Mouse (Mus musculus) intestine, embryonic 14.5 days (tissue): ENCODE measurements at regions not wholly inside any gene's neighbourhood (a gene's known extent, or its start where the extent isn't known, plus 50 kb on each side); places are given as distances from the start of the nearest gene placed in this dataset.

ENCODE experiments used
- ATAC-seq: fragments of 200-750 bp; cut with Nextera tagmentation; replicated peaks from 2 replicates; pipeline ENCODE4 v1.8.0; 2017; ENCODE audit warnings: low read depth, moderate number of reproducible peaks, moderate TSS enrichment, moderate library complexity; ENCODE audit not compliant: low FRiP score, low TSS enrichment
- DNase-seq: peaks from one replicate; pipeline ENCODE4 v3.0.0-alpha.2; 2018; ENCODE audit warnings: low spot score
- H3K27ac ChIP-seq: fragments of 300-500 bp; sonication (generic); 2 replicates; pipeline ENCODE4 v1.5.1; 2014; ENCODE audit warnings: low read depth, mild to moderate bottlenecking, control low read depth
- H3K27me3 ChIP-seq: fragments of 300-500 bp; sonication (generic); replicated peaks from 2 replicates; pipeline ENCODE4 v1.6.1; 2014; ENCODE audit warnings: low read length, control low read depth; ENCODE audit not compliant: control insufficient read depth, insufficient read depth
- H3K36me3 ChIP-seq: fragments of 300-500 bp; sonication (generic); 2 replicates; pipeline ENCODE4 v1.6.1; 2014; ENCODE audit warnings: low read length, control low read depth; ENCODE audit not compliant: control insufficient read depth, insufficient read depth
- H3K4me1 ChIP-seq: fragments of 300-500 bp; sonication (generic); replicated peaks from 2 replicates; pipeline ENCODE4 v1.6.1; 2014; ENCODE audit warnings: low read length, control low read depth, mixed read lengths; ENCODE audit not compliant: control insufficient read depth, insufficient read depth
- H3K4me2 ChIP-seq: fragments of 300-500 bp; sonication (generic); 2 replicates; pipeline ENCODE4 v1.6.1; 2014; ENCODE audit warnings: low read length
- H3K4me3 ChIP-seq: fragments of 300-500 bp; sonication (generic); 2 replicates; pipeline ENCODE4 v1.5.1; 2014; ENCODE audit warnings: low read depth, low read length, control low read depth, mixed read lengths
- H3K9ac ChIP-seq: fragments of 300-500 bp; sonication (generic); 2 replicates; pipeline ENCODE4 v1.6.1; 2014; ENCODE audit warnings: mild to moderate bottlenecking, low read length
- H3K9me3 ChIP-seq: fragments of 300-500 bp; sonication (generic); 2 replicates; pipeline ENCODE4 v1.6.1; 2016; ENCODE audit warnings: low read length, control low read depth; ENCODE audit not compliant: control insufficient read depth
- WGBS: fragments of 180-500 bp; shearing (Covaris S2); extraction: QIAGEN DNeasy Blood & Tissue Kit; methylation state at CpG from one replicate; pipeline ENCODE4 v1.1.7; 2014; 5-methylcytosine and 5-hydroxymethylcytosine counted together

DNA sequence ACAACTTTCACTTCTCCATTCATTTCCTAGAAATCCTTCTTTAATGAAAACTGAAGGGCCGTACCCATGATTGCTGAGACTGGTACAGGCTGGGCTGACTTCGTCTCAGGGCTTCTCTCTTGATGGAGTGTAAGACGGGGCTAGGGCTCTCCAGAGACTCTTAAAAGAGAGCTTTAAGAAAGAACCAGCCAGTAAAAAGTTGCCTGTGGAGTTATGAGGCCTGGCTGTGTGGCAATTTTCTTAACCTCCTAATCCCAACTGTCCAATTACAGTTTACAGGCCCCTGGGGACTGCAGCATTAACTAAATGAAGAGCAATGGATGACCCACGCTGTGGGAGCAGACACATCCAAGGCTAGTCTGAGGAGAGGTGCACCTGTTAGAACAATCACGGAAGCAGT lies 177.1 kb upstream of the Prox1 start:
- Histone ChIP-seq H3K27me3 (no peaks in the 10 kb centered on the region), H3K9ac (no peak overlapping the region), H3K4me1 (no peaks in the 10 kb centered on the region), H3K9me3 (no peaks in the 10 kb centered on the region), H3K4me3 (no peak overlapping the region), H3K27ac (no peak overlapping the region), H3K36me3 (no peaks in the 10 kb centered on the region), H3K4me2 (no peak overlapping the region)
- WGBS: 69% methylated on average over 5 of the region's 5 CpGs
- no peak for ATAC-seq
- DNase-seq: no peak

GRCm38 (mm10) chr1:190340715-190341114 lies 170.2 kb upstream of the Prox1 start:
- Histone ChIP-seq H3K9ac (no peak overlapping the region), H3K9me3 (no peaks in the 10 kb centered on the region), H3K4me3 (no peak overlapping the region), H3K4me1 (no peaks in the 10 kb centered on the region), H3K36me3 (no peaks in the 10 kb centered on the region), H3K27ac (no peak overlapping the region), H3K27me3 (no peaks in the 10 kb centered on the region), H3K4me2 (no peak overlapping the region)
- WGBS: 78% methylated on average over 8 of the region's 8 CpGs
- no peak for DNase-seq
- ATAC-seq: no peak

- no peak overlapping the region for H3K4me2 ChIP-seq
- no peak overlapping the region for H3K4me3 ChIP-seq
- H3K9ac ChIP-seq: no peak overlapping the region
- no peak overlapping the region for H3K27ac ChIP-seq
- H3K27me3 ChIP-seq: no peaks in the 10 kb centered on the region
- no peaks in the 10 kb centered on the region for H3K9me3 ChIP-seq
- ATAC-seq (no peak), DNase-seq (no peak)
- no peaks in the 10 kb centered on the region for H3K36me3 ChIP-seq
- H3K4me1 ChIP-seq: no peaks in the 10 kb centered on the region
- 29% methylated on average over 2 of the region's 2 CpGs for WGBS
Observed at GRCm38 (mm10) chr1:190334471-190334870, 164.0 kb upstream of the Prox1 start.

DNA sequence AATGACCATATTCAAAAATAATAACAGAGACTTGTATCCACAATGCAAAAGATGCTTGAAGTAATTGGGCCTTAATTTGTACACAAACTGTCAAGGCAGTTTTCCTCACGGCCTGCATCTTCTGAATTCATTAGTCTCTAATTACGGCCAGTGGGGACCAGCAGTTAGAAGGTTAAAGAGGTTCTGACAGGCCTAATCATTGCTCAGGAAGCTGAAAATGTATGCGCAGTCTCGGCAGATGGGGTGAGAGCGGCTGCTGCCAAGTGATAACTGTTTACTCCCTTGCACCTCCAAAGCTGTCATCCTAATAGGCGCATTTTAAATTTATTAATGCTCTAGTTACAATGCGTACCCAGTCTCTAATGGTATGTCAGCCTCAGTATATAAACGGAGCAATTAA lies 163.5 kb upstream of the Prox1 start:
- Histone ChIP-seq H3K4me2 (no peak overlapping the region), H3K9me3 (no peaks in the 10 kb centered on the region), H3K4me1 (no peaks in the 10 kb centered on the region), H3K27ac (no peak overlapping the region), H3K9ac (no peak overlapping the region), H3K27me3 (no peaks in the 10 kb centered on the region), H3K4me3 (no peak overlapping the region), H3K36me3 (no peaks in the 10 kb centered on the region)
- WGBS: 54% methylated on average over 8 of the region's 8 CpGs
- DNase-seq (no peak), ATAC-seq (no peak)

GRCm38 (mm10) chr1:190332001-190332400 lies 161.5 kb upstream of the Prox1 start:
- DNase-seq (no peak), ATAC-seq (no peak)
- no peaks in the 10 kb centered on the region for H3K4me1 ChIP-seq
- H3K9me3 ChIP-seq: no peaks in the 10 kb centered on the region
- no peak overlapping the region for H3K9ac ChIP-seq
- no peak overlapping the region for H3K4me2 ChIP-seq
- no peaks in the 10 kb centered on the region for H3K27me3 ChIP-seq
- H3K27ac ChIP-seq: no peak overlapping the region
- H3K36me3 ChIP-seq: no peaks in the 10 kb centered on the region
- WGBS: 74% methylated on average over 3 of the region's 3 CpGs
- no peak overlapping the region for H3K4me3 ChIP-seq

DNA sequence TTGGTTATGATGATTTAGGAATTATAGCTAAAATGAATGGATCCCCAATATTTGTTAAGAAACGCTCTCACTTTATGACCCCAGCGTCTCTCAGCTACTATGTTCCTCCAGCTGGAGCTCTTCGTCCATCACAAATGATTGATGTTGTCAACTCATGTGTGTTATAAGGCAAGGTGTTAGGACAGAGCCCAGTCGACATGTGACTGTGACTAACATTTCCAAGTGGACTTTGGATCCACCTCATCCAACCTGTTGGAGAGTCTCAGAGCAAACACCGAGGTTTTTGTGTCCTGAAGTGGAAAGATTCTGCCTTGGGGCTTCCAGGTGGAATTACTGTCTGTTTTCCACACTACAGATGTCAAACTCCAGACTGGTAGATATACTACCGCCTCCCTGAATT lies 154.0 kb upstream of the Prox1 start:
- WGBS: 84% methylated on average over 6 of the region's 6 CpGs
- ATAC-seq (no peak), DNase-seq (no peak)
- Histone ChIP-seq H3K4me2 (no peak overlapping the region), H3K27ac (no peak overlapping the region), H3K4me1 (no peaks in the 10 kb centered on the region), H3K9me3 (no peaks in the 10 kb centered on the region), H3K4me3 (no peak overlapping the region), H3K27me3 (0 out of 2 replicates have a peak, but pooled peaks cover 3% of the 10 kb centered on the region), H3K36me3 (no peaks in the 10 kb centered on the region), H3K9ac (no peak overlapping the region)

- DNase-seq: no peak
- Histone ChIP-seq H3K27me3 (0 out of 2 replicates have a peak, but pooled peaks cover 3% of the 10 kb centered on the region), H3K27ac (no peak overlapping the region), H3K4me2 (no peak overlapping the region), H3K9me3 (no peaks in the 10 kb centered on the region), H3K36me3 (no peaks in the 10 kb centered on the region), H3K9ac (no peak overlapping the region), H3K4me3 (no peak overlapping the region), H3K4me1 (no peaks in the 10 kb centered on the region)
- WGBS: 72% methylated on average over 9 of the region's 9 CpGs
- no peak for ATAC-seq
Observed at GRCm38 (mm10) chr1:190323671-190324070, 153.2 kb upstream of the Prox1 start.

- Histone ChIP-seq H3K9me3 (no peaks in the 10 kb centered on the region), H3K36me3 (no peaks in the 10 kb centered on the region), H3K4me2 (no peak overlapping the region), H3K4me1 (no peaks in the 10 kb centered on the region), H3K27me3 (no peaks in the 10 kb centered on the region), H3K27ac (no peak overlapping the region), H3K4me3 (no peak overlapping the region), H3K9ac (no peak overlapping the region)
- DNase-seq: no peak
- WGBS: 72% methylated on average over 5 of the region's 5 CpGs
- no peak for ATAC-seq
Observed at GRCm38 (mm10) chr1:190316175-190316574, 145.7 kb upstream of the Prox1 start.

DNA sequence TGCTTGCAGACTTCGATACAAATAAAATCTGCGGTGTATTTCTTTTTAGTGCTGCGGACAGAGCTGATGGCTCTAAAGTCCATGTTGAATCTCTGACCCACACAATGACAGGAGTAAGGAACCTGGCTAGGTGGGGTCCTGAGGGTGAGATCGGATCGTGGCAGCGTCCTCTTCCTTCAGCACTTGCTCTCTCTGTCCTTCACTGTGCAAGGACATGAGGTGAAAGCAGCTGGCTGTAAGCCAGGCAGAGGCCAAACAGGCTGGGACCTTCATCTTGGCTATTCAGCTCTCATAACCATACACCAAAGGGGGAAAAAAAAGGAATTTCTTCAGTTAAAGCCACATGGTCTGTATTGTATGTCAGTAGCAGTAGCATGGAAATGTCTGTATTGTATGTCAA lies 139.3 kb upstream of the Prox1 start:
- DNase-seq (no peak), ATAC-seq (no peak)
- H3K27ac ChIP-seq: no peak overlapping the region
- no peaks in the 10 kb centered on the region for H3K27me3 ChIP-seq
- H3K4me1 ChIP-seq: no peaks in the 10 kb centered on the region
- no peak overlapping the region for H3K4me3 ChIP-seq
- H3K4me2 ChIP-seq: no peak overlapping the region
- no peak overlapping the region for H3K9ac ChIP-seq
- H3K9me3 ChIP-seq: no peaks in the 10 kb centered on the region
- WGBS: 87% methylated on average over 6 of the region's 6 CpGs
- H3K36me3 ChIP-seq: no peaks in the 10 kb centered on the region
